Mouse (Mus musculus) forebrain, embryonic 12.5 days (tissue): ENCODE data around the gene Kcmf1. TPM values are rescaled to one million over a fixed set of nuclear protein-coding genes. Genes with fewer than 3 reads are reported as not detected.
"Not testable (repeated sequence)": the region's sequence is repeated elsewhere in the genome, so short reads cannot be mapped to it uniquely, and the experiment has no call there.

ENCODE experiments used
- ATAC-seq: fragments of 200-750 bp; cut with Nextera tagmentation; 2 replicates; pipeline ENCODE4 v1.8.0; 2017; ENCODE audit warnings: moderate TSS enrichment; ENCODE audit not compliant: low FRiP score
- H3K27ac ChIP-seq: fragments of 300-500 bp; sonication (generic); 2 replicates; pipeline ENCODE4 v1.5.1; 2016; ENCODE audit warnings: mild to moderate bottlenecking
- H3K27me3 ChIP-seq: fragments of 300-500 bp; sonication (generic); 2 replicates; pipeline ENCODE4 v1.6.1; 2016; ENCODE audit warnings: mild to moderate bottlenecking
- H3K36me3 ChIP-seq: fragments of 300-500 bp; sonication (generic); replicated peaks from 2 replicates; pipeline ENCODE4 v1.6.1; 2016; ENCODE audit warnings: mild to moderate bottlenecking
- H3K4me1 ChIP-seq: fragments of 300-500 bp; sonication (generic); 2 replicates; pipeline ENCODE4 v1.6.1; 2016
- H3K4me2 ChIP-seq: fragments of 300-500 bp; sonication (generic); 2 replicates; pipeline ENCODE4 v1.6.1; 2016; ENCODE audit warnings: mild to moderate bottlenecking, moderate library complexity
- H3K4me3 ChIP-seq: fragments of 300-500 bp; sonication (generic); replicated peaks from 2 replicates; pipeline ENCODE4 v1.5.1; 2016; ENCODE audit warnings: mild to moderate bottlenecking
- H3K9ac ChIP-seq: fragments of 300-500 bp; sonication (generic); 2 replicates; pipeline ENCODE4 v1.6.1; 2016; ENCODE audit warnings: mild to moderate bottlenecking
- H3K9me3 ChIP-seq: fragments of 300-500 bp; sonication (generic); 2 replicates; pipeline ENCODE4 v1.6.1; 2016
- WGBS: fragments of 180-500 bp; shearing (Covaris S2); methylation state at CpG from one replicate; pipeline ENCODE4 v1.1.7; 2016; 5-methylcytosine and 5-hydroxymethylcytosine counted together
- polyA plus RNA-seq: library from polyadenylated mRNA; unstranded; fragments of >200 nt; fragmentation: Nextera tagmentation; extraction: Ambion mirVana; gene quantifications from 2 replicates; pipeline ENCODE4 v1.2.1, GENCODE M21; 2016

Kcmf1 gene
- polyA plus RNA-seq, 1 experiment from 2014 or later, result 39.0 TPM

- Histone ChIP-seq H3K4me3 (no peak overlapping the region), H3K27me3 (no peaks in the 10 kb centered on the region), H3K9ac (no peak overlapping the region), H3K36me3 (no peaks in the 10 kb centered on the region), H3K27ac (no peak overlapping the region), H3K9me3 (no peaks in the 10 kb centered on the region), H3K4me1 (peaks cover 10% of the 10 kb centered on the region), H3K4me2 (no peak overlapping the region)
- WGBS, result 77% methylated on average over 5 of the region's 5 CpGs
- ATAC-seq, result no peak
Observed at GRCm38 (mm10) chr6:72868688-72869087, 31.1 kb downstream of the Kcmf1 start.

DNA sequence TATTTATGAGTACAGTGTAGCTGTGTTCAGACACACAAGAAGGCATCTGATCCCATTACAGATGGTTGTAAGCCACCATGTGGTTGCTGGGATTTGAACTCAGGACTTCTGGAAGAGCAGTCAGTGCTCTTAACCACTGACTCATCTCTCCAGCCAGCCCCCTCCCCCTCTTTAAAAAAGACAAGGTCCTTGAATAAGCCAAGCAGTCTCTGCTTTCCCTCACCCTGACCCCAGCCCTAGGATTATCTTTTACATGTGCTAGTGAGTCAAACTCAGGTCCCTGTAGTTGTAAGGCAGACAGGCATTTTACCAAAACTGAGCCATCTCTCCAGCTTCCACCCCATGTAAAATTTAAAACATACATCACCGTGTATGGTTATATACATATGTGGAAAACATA is 32.0 kb downstream of the Kcmf1 start:
- H3K9ac ChIP-seq, result no peak overlapping the region
- no peak for ATAC-seq
- peaks cover 10% of the 10 kb centered on the region for H3K4me1 ChIP-seq
- H3K4me3 ChIP-seq, result no peak overlapping the region
- H3K9me3 ChIP-seq, result no peaks in the 10 kb centered on the region
- H3K4me2 ChIP-seq, result no peak overlapping the region
- 91% methylated on average over 1 of the region's 1 CpGs for WGBS
- no peaks in the 10 kb centered on the region for H3K36me3 ChIP-seq
- H3K27ac ChIP-seq, result no peak overlapping the region
- H3K27me3 ChIP-seq, result no peaks in the 10 kb centered on the region

- Histone ChIP-seq H3K4me3 (no peak overlapping the region), H3K4me1 (peaks cover 10% of the 10 kb centered on the region), H3K9ac (no peak overlapping the region), H3K27ac (no peak overlapping the region), H3K9me3 (no peaks in the 10 kb centered on the region), H3K36me3 (no peaks in the 10 kb centered on the region), H3K27me3 (no peaks in the 10 kb centered on the region), H3K4me2 (no peak overlapping the region)
- no peak for ATAC-seq
- 91% methylated on average over 2 of the region's 2 CpGs for WGBS
Observed at GRCm38 (mm10) chr6:72866232-72866631, 33.5 kb downstream of the Kcmf1 start.

GRCm38 (mm10) chr6:72862686-72863085 is 37.1 kb downstream of the Kcmf1 start:
- 91% methylated on average over 5 of the region's 5 CpGs for WGBS
- ATAC-seq, H3K27ac ChIP-seq, H3K9ac ChIP-seq, H3K9me3 ChIP-seq, H3K4me2 ChIP-seq, H3K27me3 ChIP-seq, H3K4me3 ChIP-seq, H3K4me1 ChIP-seq: not testable (repeated sequence)
- H3K36me3 ChIP-seq, result peaks cover 11% of the 10 kb centered on the region

GRCm38 (mm10) chr6:72854256-72854655 is 45.5 kb downstream of the Kcmf1 start:
- no peak for ATAC-seq
- no peaks in the 10 kb centered on the region for H3K4me1 ChIP-seq
- 90% methylated on average over 5 of the region's 5 CpGs for WGBS
- no peak overlapping the region for H3K9ac ChIP-seq
- H3K4me3 ChIP-seq, result no peak overlapping the region
- no peak overlapping the region for H3K4me2 ChIP-seq
- H3K36me3 ChIP-seq, result peaks cover 61% of the 10 kb centered on the region
- H3K27ac ChIP-seq, result no peak overlapping the region
- H3K9me3 ChIP-seq, result peaks cover 3% of the 10 kb centered on the region; the same call in 1 of the 2 replicates
- no peaks in the 10 kb centered on the region for H3K27me3 ChIP-seq

GRCm38 (mm10) chr6:72852180-72852579 is 47.6 kb downstream of the Kcmf1 start:
- no peak overlapping the region for H3K9ac ChIP-seq
- no peak for ATAC-seq
- H3K36me3 ChIP-seq, result peaks cover 67% of the 10 kb centered on the region
- H3K27ac ChIP-seq, result no peak overlapping the region
- H3K4me2 ChIP-seq, result no peak overlapping the region
- 84% methylated on average over 4 of the region's 4 CpGs for WGBS
- H3K4me3 ChIP-seq, result no peak overlapping the region
- no peaks in the 10 kb centered on the region for H3K4me1 ChIP-seq
- no peaks in the 10 kb centered on the region for H3K27me3 ChIP-seq
- H3K9me3 ChIP-seq, result peaks cover 3% of the 10 kb centered on the region; the same call in 1 of the 2 replicates

- no peaks in the 10 kb centered on the region for H3K27me3 ChIP-seq
- H3K9ac ChIP-seq, result no peak overlapping the region
- H3K36me3 ChIP-seq, result peaks cover 67% of the 10 kb centered on the region
- no peak overlapping the region for H3K27ac ChIP-seq
- WGBS, result 86% methylated on average over 5 of the region's 5 CpGs
- peaks cover 3% of the 10 kb centered on the region; the same call in 1 of the 2 replicates for H3K9me3 ChIP-seq
- no peak overlapping the region for H3K4me2 ChIP-seq
- ATAC-seq, result no peak
- H3K4me3 ChIP-seq, result no peak overlapping the region
- H3K4me1 ChIP-seq, result no peaks in the 10 kb centered on the region
Observed at GRCm38 (mm10) chr6:72851633-72852032, 48.1 kb downstream of the Kcmf1 start.

DNA sequence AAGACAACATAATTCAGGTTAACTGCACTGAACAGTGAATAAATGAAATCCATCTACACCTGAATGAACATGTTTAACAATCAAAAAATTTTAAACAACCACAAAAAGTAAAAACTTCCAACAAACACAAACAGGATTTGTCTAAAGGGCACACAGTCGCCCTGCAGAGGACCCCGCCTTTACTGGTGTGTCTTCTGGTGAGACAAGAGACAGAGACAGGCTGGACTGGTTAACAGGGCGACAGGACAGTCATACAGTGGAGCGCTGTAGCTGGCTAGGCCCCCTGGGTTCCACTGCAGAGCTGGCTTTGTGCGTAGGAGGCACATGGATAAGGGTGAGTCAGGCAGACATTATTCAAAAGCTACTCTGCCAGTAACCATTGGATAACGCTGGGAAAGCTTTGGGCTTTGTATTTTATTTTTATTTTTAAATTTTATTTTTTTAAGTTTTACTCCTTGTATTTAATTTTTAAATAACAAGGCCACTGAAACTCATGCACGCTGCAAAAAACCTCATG is 57.7 kb downstream of the Kcmf1 start:
- Histone ChIP-seq H3K4me1 (no peaks in the 10 kb centered on the region), H3K4me3 (no peak overlapping the region), H3K9me3 (no peaks in the 10 kb centered on the region), H3K36me3 (peaks cover 64% of the 10 kb centered on the region), H3K27me3 (no peaks in the 10 kb centered on the region), H3K9ac (no peak overlapping the region), H3K27ac (no peak overlapping the region), H3K4me2 (no peak overlapping the region)
- no peak for ATAC-seq
- WGBS, result 94% methylated on average over 7 of the region's 7 CpGs

GRCm38 (mm10) chr6:72840867-72841780 is 58.7 kb downstream of the Kcmf1 start:
- no peak for ATAC-seq
- no peak overlapping the region for H3K27ac ChIP-seq
- H3K36me3 ChIP-seq, result peaks cover 55% of the 10 kb centered on the region

GRCm38 (mm10) chr6:72837756-72838155 is 62.0 kb downstream of the Kcmf1 start:
- no peak overlapping the region for H3K4me3 ChIP-seq
- no peak for ATAC-seq
- H3K27me3 ChIP-seq, result no peaks in the 10 kb centered on the region
- H3K9ac ChIP-seq, result no peak overlapping the region
- H3K9me3 ChIP-seq, result no peaks in the 10 kb centered on the region
- no peak overlapping the region for H3K27ac ChIP-seq
- no peak overlapping the region for H3K4me2 ChIP-seq
- peaks cover 26% of the 10 kb centered on the region for H3K36me3 ChIP-seq
- H3K4me1 ChIP-seq, result no peaks in the 10 kb centered on the region
- 90% methylated on average over 4 of the region's 4 CpGs for WGBS

More at GRCm38 (mm10) chr6:72840867-72841780, 58.7 kb downstream of the Kcmf1 start:
- Histone ChIP-seq H3K27me3 (no peaks in the 10 kb centered on the region), H3K4me3 (no peak overlapping the region), H3K9ac (no peak overlapping the region), H3K4me2 (no peak overlapping the region), H3K9me3 (no peaks in the 10 kb centered on the region), H3K4me1 (no peaks in the 10 kb centered on the region)
- 93% methylated on average over 13 of the region's 13 CpGs for WGBS

GRCm38 (mm10) chr6:72834518-72834917 is 65.3 kb downstream of the Kcmf1 start:
- Histone ChIP-seq H3K36me3 (no peaks in the 10 kb centered on the region), H3K4me1 (no peaks in the 10 kb centered on the region), H3K4me3 (no peak overlapping the region), H3K27ac (no peak overlapping the region), H3K27me3 (no peaks in the 10 kb centered on the region), H3K9me3 (no peaks in the 10 kb centered on the region), H3K4me2 (no peak overlapping the region), H3K9ac (no peak overlapping the region)
- WGBS, result 48% methylated on average over 4 of the region's 4 CpGs
- ATAC-seq, result no peak

DNA sequence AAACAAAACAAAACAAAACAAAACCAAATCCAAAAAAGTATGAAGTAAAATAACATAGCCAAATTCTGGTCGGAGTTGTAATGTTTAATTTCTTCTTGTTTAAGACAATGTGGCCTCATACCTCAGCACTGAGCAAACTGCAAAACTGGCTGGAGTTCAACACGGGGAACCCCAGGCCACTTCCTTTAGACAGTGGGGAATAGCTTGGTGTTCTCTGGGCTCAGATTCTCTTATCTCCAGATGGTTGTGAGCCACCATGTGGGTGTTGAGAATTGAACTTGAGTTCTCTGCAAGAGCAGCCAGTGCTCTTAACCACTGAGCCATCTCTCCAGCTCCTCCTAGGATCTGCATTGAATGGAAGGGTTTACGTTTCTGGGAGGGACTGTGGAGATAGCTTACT is 67.9 kb downstream of the Kcmf1 start:
- H3K27me3 ChIP-seq, result peaks cover 4% of the 10 kb centered on the region; the same call in 1 of the 2 replicates
- no peak overlapping the region for H3K4me2 ChIP-seq
- no peak overlapping the region for H3K27ac ChIP-seq
- no peaks in the 10 kb centered on the region for H3K4me1 ChIP-seq
- H3K4me3 ChIP-seq, result no peak overlapping the region
- ATAC-seq, result no peak
- peaks cover 4% of the 10 kb centered on the region; the same call in 1 of the 2 replicates for H3K9me3 ChIP-seq
- no peaks in the 10 kb centered on the region for H3K36me3 ChIP-seq
- no peak overlapping the region for H3K9ac ChIP-seq
- 60% methylated on average over 3 of the region's 3 CpGs for WGBS
